Mouse (Mus musculus): Measurements from ENCODE around the gene Pard3. TPM values are rescaled to one million over a fixed set of nuclear protein-coding genes. Genes with fewer than 3 reads are reported as not detected.

Gene Pard3
- polyA plus RNA-seq, 1 experiment = 11.9 TPM

DNA sequence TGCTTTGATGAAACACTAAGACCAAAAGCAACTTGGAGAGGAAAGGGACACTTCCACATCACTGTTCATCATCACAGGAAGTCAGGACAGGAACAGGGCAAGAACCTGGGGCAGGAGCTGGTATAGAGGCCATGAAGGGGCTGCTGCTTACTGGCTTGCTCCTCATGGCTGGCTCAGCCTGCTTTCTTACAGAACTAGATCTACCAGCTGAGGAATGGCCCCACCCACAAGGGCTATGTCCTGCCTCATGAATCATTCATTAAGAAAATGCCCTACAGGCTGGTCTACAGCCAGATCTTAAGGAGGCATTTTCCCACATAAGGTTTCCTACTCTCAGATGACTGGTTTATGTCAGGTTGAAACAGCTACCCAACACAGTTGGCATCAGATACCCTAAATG is 342.1 kb downstream of the Pard3 start:
- DNase-seq (ENCODE audit: extremely low spot score in 1 of 2, low spot score in 1 of 2) = no peak

DNA sequence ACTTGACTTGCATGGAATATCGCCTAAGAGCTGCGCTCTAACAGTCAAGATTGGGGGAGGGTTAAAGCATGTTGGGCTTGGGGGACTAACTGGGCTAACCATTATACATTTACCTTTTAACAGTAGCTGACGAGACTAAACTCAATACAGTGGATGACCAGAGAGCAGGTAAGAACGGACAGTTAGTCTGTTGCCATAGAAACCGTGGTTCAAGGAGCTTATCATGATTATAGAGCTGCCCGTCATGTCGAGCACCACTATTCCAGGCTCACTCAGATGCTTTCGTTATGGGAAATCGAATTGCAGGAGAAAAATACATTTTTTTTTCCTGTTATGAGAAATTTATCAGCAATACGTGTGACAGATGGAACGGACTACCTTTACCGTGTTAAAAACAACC is 346.9 kb downstream of the Pard3 start:
- no peak for DNase-seq (ENCODE audit: extremely low spot score in 1 of 2, low spot score in 1 of 2)

DNA sequence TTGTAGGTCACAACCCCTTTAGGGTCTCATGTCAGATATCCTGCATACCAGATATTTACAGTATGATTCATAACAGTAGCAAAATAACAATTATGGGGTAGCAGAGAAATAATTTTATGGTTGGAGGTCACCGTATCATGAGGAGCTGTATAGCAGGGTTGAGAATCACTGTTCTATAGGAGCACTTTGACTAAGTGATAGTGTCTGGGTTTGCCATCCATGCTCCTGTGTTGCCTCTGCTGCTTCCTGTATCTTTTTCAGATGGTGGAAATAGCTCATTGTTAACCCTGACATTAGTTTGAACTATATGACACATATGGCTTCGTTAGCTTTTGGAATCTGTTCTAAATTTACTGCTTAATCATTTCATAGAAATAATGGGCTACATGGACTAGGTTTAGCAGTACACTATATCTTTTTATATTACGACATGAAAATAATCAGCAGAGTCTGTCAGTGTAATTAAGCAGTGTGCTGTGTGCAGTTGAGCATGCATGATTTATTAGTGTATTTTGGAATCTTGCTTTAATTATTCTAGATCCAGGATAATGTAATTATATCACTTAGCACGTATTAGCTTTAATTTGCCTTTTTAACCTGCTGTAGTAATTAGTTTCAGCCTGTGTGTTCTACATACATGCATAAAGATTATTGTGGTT is 347.6 kb downstream of the Pard3 start:
- DNase-seq (ENCODE audit: extremely low spot score in 1 of 2, low spot score in 1 of 2) = no peak

DNA sequence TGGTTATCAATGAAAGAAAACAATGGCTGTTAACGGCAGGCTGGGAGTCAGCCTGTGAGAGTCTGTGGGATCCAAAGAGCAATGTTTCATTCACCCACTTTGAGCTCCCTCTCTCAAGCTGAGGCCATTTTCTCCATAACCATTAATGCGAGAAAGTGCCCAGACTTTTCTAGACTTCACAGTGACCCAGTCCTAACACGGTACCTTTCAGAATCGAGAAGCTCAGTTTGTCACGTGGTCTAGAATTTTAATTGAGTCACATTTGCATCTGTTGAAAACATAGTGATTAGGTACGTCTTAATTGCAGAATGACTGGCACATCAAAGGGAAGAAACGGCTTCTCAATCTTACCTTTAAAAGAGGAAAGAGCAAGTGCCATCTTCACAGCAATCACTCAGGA is 359.3 kb downstream of the Pard3 start:
- no peak for DNase-seq (ENCODE audit: extremely low spot score in 1 of 2, low spot score in 1 of 2)

DNA sequence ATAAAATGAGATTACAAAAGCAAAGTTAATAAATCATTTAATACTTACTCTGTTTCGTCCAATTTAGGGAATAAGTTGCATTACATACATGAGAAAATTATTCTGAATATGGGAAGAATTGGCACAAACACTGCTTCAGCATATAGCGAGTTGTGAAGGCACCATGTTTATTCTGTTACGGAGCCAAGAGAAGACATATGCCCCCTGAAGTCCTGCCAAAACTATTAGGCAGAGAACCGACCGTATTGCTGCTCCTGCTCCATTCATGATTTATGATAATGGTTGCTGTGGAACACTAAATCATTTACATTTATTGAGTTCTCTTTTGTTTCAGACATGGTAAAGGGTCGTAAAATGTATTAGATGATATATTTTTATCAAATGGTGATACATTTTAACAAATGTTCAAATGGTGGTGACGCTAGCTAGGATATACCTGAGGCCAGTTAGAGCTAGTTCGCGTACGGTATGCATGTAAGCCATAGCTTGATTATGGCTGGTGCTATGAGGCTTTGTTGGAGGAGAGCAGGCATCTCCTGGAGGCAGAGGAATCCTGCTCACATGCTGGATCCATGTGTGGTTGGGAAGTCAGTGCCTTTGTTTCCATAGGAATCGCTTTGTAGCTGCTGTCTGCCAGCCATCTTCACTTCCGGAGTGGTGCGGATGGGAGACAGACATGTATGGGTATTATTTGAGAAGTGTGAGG is 360.7 kb downstream of the Pard3 start:
- no peak for DNase-seq (ENCODE audit: extremely low spot score in 1 of 2, low spot score in 1 of 2)

DNA sequence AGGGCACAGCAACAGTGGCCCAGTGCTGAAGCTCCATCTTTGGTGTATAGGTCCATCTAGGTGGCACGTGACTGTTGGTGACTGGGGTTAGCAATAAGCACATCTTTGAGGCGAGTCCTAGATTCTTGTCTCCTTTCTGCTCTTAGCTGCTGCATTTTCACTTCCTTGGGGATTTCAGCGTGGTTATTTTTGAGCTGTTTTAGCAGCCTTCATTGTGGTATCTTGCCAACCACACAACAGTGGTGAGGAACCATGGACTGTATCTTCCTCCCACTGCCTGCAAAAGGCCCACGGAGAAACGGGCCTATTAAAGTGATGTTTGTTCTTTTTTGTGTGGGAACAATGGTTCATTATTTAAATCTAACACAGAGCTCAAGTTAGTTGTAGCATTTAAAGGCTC is 363.2 kb downstream of the Pard3 start:
- peak in 1 of 2 experiments; percentile 49 for DNase-seq (ENCODE audit: extremely low spot score in 1 of 2, low spot score in 1 of 2)

DNA sequence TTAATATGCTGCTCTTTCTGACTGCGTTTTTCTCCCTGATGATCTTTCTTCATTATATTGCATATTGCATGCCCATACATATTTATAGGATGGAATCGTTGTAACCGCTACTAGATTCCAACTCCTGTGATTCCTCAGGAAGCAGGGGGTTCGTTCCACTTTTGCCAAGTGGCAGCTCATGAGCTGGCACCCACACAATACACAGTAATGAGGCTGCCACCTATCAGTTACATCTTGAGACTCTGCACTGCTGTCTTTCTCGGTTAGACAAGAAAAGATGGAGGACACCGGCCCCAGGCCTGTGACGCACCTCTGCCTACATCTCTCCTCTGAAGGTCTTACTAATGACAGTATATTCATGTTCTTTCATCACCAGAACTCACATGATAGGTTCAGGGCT is 364.3 kb downstream of the Pard3 start:
- DNase-seq (ENCODE audit: extremely low spot score in 1 of 2, low spot score in 1 of 2) = peak in 1 of 2 experiments; percentile 11

DNA sequence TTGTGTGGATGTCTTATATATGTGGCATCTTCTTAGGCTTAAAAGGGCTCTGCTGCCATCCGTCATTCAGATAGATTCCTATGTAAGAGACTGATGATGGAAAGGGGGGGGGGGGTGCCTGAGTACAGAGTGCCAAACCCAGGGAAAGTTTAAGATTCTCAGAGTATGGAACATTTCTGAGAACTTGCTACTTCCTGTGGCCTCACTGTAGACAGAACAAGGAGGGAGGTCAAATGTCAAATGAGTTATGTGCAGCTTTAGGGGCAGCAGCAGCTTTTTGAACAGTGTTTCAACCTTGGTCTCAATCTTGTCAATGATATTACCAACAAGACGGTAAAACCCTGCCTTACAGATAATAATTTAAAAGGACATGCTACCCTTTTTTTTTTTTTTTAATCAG is 367.5 kb downstream of the Pard3 start:
- no peak for DNase-seq (ENCODE audit: extremely low spot score in 1 of 2, low spot score in 1 of 2)

DNA sequence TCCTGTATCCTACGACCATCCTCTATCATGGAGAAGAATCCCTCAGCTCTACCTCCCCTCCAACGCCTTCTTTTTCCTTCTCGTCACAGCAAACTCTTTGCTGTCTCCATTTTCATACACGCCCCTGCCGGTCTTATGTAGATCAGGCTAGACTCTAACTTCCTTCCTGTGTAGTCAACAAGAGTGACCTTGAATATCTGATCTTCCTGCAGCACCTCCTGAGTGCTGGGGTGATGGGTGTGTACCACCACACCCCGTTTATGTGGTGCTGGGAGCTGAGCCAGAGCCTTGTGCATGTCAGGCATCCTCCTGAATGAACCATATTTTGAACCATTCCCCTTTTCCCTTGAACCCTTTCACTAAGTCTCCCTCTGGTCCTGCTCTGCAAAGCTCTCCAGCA is 372.3 kb downstream of the Pard3 start:
- DNase-seq (ENCODE audit: extremely low spot score in 1 of 2, low spot score in 1 of 2) = no peak

DNA sequence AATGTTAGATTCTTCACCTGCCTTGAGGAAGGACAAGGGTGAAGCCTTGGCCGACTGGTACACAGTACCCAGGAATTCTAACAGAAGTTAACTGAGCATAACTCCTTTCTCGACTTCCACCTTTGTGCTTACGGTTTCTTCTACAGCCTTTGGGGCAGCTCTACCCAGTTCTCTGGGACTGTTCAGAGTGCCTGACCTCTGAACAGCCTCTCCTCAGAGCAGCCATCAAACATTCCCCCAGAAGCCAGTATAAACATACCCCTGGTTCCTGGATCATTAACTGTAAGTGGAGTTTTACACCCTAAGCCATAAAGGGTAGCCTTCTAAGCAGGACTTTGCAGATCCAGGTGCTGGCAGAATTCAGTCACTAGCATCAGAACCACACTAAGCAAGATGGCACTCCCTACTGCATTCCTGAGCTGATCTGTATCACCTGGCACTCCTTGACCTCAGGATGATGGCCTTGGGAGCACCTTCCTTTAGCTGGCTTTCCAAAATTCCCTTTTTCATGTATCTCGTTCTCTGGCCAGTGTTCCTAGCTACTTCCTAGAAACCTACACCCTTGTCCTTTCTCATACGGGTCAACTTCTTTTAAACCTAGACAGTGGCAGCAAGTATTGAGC is 374.0 kb downstream of the Pard3 start:
- no peak for DNase-seq (ENCODE audit: extremely low spot score in 1 of 2, low spot score in 1 of 2)

DNA sequence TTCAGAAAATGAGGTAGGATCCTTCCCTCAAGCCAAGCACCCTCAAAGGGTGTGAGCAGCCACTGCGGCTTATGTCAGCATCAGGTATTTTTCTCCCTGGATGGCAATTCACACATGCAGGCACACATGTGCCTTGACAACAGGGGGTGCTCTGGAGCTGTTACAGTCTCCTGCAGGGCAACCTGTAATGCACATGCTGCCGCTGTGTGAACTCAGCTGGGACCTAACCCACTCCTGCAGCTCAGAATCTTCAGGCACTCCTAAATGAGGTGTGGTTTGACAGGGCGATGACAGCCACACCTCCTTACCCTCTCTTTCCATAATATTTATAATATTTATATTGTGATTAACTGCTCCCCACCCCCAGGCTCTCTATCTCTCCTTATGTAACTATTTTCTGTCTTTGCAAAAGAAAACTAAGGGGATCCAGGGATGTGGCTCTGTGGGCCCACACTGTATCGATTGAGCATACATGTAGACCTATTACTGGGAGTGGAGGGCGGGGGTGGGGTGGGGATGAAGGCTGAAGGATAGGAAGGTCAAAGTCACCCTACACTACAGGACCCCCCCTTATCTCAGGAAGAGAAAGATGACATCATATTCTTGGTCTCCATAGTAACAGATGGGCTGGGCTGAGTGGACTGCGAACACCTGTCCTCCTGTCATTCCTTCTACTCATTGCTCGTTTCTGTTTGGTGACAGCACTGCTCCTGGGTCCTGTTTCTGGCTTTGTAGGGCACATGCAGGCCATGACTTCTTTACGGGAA is 375.1 kb downstream of the Pard3 start:
- peak in 1 of 2 experiments; percentile 70 for DNase-seq (ENCODE audit: extremely low spot score in 1 of 2, low spot score in 1 of 2)

DNA sequence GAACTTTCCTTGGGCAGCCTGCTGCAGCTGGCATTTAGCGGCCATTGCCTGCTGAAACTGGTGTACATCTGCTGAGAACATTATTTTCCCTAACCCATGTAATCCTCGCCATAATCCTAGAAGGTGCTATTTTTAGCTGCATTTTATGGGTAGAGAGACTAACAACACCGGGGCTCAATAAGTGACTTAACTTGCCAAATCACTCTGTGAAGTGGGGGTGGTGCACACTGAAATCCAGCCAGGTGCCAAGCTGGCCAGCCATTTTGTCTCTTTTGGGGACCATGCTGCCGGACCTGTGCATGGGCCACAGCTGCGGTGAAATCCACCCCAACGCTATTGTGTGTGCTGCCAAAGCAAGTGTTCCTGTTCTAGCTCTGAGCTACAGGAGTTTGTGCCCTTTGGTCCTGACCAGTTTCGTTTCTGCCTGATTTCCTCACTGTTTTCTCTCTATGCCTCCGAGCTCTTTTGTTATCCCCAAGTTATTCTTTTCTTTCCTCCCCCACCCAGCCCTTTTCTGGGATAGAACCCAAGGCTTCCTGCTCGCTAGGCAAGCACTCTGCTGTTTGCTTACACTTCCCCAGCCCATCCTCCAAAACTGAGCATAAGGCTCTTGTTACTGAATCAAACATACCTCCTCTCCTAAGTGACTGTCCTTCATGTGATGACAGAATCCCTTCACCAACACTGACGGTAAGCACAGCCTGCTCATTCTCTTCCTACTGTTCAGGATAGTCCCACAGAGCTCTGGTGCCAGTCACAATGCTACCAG is 375.9 kb downstream of the Pard3 start:
- DNase-seq (ENCODE audit: extremely low spot score in 1 of 2, low spot score in 1 of 2) = peak in 1 of 2 experiments; percentile 57

DNA sequence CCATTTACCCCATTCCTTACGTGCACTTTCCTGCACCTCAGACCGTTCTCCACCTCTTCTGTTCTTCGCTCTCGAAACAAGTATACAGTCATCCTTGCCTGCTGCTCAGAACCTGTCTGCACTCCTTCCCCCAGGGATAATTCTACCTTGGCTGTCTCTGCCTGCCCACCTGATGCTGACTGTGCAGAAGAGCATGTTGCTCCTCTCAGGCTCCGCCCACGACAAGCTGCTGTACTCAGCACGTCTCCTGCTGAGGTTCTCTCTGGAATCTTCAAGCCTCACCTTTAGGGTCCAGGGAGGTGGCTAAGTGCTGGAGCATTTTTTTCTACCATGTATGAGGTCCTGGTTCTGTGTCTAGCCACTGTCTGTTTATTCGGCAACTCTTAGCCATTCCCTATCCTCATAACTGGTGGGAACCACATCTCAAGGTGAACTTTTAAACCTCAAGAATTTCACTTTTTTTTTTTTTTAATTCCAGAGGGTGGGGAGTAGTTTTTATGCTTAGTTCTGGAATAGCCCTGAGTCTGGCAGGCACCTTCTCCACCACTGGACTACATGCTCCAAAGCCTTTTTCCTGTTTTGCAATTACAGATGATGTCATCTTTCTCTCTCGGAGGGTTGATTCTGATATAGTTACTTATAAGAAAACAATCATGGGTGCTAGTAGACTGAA is 376.6 kb downstream of the Pard3 start:
- peak in 1 of 2 experiments; percentile 47 for DNase-seq (ENCODE audit: extremely low spot score in 1 of 2, low spot score in 1 of 2)

DNA sequence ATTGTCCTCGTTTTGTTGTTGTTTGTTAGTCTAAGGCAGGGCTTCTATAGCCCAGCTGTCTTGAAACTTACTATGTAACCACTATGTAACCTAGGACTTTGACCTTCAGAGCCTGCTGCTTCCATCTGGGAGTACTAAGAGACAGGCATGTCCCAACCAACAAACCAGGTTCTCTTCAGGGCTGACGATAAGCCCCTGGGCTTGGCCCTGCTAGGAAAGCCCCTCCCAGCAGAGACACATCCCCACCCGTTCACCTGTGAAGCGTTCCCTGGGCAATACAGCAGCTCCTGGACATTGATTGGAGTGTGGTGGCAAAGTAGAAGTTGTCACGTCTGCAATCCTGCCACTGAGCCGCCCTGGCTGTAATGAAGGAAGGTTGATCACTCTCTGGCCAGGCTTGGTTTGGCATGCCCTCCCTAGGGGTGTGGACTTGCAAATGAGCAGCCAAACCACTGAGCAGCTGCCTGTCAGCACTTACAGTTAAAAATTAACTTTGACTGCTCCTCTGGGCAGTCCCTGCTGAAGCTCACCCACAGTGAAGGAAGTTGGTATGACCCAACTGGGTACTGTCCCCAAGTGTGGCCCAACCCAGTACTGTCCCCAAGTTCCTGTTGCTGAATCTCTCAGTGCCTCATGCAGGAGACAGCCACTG is 377.3 kb downstream of the Pard3 start:
- no peak for DNase-seq (ENCODE audit: extremely low spot score in 1 of 2, low spot score in 1 of 2)

DNA sequence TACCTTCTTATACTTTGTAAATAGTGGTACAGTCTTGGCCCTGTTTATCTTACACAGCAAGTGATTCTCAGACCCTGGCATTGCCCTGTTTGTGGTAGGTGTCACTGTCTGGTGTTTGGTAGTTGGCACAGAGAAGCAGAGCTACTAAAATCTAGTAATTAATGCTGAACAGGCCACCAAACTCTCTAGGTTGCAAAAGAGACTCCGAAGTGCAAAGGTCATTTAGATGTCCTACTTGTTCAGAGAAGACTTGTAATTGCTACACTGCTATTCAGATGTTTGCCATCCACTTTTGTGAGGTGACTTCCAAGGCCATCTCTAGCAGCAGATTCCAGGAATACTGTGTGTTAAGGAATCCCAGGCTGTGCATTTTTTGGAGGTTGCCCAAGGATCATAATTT is 383.7 kb downstream of the Pard3 start:
- no peak for DNase-seq (ENCODE audit: extremely low spot score in 1 of 2, low spot score in 1 of 2)

DNA sequence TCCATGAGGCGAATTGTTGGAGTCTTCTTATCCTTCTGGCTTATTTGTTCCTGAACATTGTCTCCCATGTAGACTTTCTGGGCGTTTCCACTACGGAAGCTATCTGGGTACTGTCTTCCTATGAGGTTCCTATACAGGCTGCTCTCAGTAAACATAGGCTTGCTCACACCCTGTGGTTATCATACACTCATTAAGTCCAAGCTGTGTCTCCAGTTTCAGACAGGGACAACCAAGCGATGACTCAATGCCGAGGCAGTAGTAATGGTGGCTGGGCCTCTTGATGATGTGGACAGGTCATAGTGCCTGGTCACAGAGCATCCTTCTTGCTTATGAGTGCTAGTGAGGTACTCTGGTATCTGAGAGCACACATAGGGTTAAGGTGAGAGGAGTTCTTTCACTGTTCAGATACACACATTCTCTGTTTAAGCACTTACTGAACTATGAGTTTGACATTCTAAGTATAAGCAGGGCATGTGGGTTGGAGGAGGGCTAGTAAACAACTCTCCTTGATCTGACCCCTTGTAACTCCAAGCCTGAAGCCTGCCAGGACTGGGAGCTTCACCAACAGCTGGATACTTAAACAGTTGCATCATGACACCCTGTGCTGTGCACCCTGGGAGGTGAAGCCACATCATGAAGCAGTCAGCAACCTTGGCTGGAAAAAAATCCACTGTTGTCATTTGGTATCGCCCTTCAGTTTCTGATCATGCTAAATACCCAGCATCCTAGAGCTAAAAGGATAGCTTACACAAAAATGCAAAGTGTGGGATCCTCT is 385.6 kb downstream of the Pard3 start:
- no peak for DNase-seq (ENCODE audit: extremely low spot score in 1 of 2, low spot score in 1 of 2)

DNA sequence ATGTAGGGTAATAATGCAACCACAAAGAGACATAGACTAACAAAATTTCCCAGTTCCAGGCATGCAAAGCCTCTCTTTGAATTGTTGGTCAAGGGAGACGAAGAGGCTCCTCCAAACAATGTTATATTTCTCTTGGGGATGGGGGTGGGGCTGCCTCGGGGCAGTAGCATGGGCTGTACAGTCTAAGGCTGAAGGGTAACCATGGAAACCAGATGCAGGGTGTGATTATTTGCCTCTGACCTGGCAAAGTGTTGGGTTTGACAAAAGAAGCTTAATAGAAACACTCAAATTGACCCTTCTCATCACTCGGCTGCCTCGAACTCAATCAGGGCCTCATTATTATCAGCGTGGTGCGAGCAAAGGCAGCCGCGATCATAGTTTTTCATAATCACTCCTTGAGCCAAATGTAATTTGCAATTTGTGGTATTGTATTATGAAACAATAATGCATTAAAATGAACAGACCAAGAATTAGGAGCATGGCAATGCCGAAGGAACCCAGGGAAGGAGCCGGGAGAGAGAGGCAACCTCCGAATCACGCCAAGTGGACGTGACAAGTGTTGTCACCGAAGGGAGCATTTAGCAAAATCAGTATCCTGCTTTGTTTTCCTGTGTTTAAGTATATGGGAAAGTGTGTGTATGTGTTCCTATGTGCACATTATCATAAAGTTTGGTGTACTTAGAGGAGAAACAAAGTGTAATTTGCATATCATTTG is 387.4 kb downstream of the Pard3 start:
- no peak for DNase-seq (ENCODE audit: extremely low spot score in 1 of 2, low spot score in 1 of 2)

DNA sequence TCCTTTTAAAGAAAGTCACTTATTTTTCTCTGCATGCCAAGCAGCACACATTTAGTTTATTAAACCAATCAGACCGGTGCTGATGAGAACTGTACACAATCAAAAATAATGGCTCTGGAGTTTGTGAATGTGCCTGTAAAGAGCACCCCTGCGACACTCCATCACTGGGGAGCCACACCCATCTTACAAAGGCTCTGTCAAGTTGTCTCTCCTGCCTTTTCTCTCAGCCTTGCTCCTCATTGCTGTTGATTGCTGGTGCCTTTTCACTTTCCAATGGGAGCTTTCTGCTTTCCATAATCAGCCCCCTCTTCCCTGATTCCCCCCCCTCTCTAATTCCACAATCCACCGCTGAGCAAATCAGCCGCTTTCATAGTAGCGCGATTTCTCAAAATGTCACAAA is 388.7 kb downstream of the Pard3 start:
- DNase-seq (ENCODE audit: extremely low spot score in 1 of 2, low spot score in 1 of 2) = no peak

Measured in frontal cortex, adult 2 months (tissue).